Mouse (Mus musculus): ENCODE results near the gene Dctn3.
"Not testable (repeated sequence)": the region's sequence is repeated elsewhere in the genome, so short reads cannot be mapped to it uniquely, and the experiment has no call there.

DNA sequence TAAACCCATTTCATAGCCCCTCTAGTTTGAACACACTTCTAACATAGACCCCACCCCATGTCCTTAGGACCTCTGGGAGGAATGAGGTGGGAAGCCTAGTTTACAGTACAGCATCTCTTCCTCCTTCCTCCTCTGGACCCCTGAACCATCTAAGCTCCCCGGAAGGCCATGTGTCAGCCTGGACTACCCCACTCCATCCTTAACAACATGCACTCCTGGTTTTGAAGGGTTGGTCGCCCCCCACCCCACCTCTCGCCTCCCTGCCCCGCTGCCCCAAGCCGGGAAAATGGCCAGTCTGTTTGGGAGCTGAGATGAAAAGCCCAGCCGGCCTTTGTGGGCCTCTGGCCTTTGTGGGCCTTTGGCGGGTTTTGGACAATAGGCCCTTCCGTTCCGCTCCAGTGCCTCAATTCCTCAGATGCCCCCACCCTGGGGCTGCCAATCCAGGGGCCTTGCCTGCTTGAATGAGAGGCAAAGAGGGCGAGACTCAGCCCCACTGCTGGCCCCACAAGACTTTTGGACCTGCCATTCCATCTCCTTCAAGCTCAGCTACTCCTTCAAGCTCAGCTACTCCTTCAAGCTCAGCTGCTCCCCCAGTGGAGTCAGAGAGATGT, 37.0 kb downstream of the Dctn3 start:
- not testable (repeated sequence) for TF ChIP-seq CTCF (conservative IDR thresholded peaks at IDR 0.05; ENCODE audit: low read length); NANOG (IDR thresholded peaks at IDR 0.05; ENCODE audit: borderline replicate concordance, low read length)

Data from E14TG2a.4 (cell line).